Mouse (Mus musculus) heart, postnatal 0 days (tissue): ENCODE results near the gene Tgm1. TPM values are rescaled to one million over a fixed set of nuclear protein-coding genes. Genes with fewer than 3 reads are reported as not detected.
A peak's percentile ranks its signal among the peaks of the same experiment; 100 is the strongest.

ENCODE experiments used
- ATAC-seq: fragments of 200-750 bp; cut with Nextera tagmentation; 2 replicates; pipeline ENCODE4 v1.8.0; 2017; ENCODE audit warnings: low read depth, moderate number of reproducible peaks, moderate library complexity; ENCODE audit not compliant: insufficient read depth
- DNase-seq: peaks from one replicate; pipeline ENCODE4 v3.0.0-alpha.2; 2016; ENCODE audit warnings: low spot score
- H3K27ac ChIP-seq: fragments of 300-500 bp; sonication (generic); 2 replicates; pipeline ENCODE4 v1.5.1; 2014; ENCODE audit warnings: low read depth, mild to moderate bottlenecking
- H3K27me3 ChIP-seq: fragments of 300-500 bp; sonication (generic); 2 replicates; pipeline ENCODE4 v1.6.1; 2014; ENCODE audit warnings: low read length, mixed read lengths; ENCODE audit not compliant: control insufficient read depth, insufficient read depth
- H3K36me3 ChIP-seq: fragments of 300-500 bp; sonication (generic); replicated peaks from 2 replicates; pipeline ENCODE4 v1.6.1; 2014; ENCODE audit warnings: low read length, mixed read lengths; ENCODE audit not compliant: control insufficient read depth, insufficient read depth
- H3K4me1 ChIP-seq: fragments of 300-500 bp; sonication (generic); 2 replicates; pipeline ENCODE4 v1.6.1; 2014; ENCODE audit warnings: antibody characterized with exemption; ENCODE audit not compliant: control insufficient read depth, insufficient read depth
- H3K4me2 ChIP-seq: fragments of 300-500 bp; sonication (generic); 2 replicates; pipeline ENCODE4 v1.6.1; 2014; ENCODE audit warnings: low read depth, mild to moderate bottlenecking, low read length, moderate library complexity
- H3K4me3 ChIP-seq: fragments of 300-500 bp; sonication (generic); 2 replicates; pipeline ENCODE4 v1.5.1; 2014; ENCODE audit warnings: low read depth, low read length
- H3K9ac ChIP-seq: fragments of 300-500 bp; sonication (generic); replicated peaks from 2 replicates; pipeline ENCODE4 v1.6.1; 2014; ENCODE audit warnings: low read depth, low read length, mixed read lengths
- H3K9me3 ChIP-seq: fragments of 300-500 bp; sonication (generic); replicated peaks from 2 replicates; pipeline ENCODE4 v1.6.1; 2016; ENCODE audit warnings: low read length; ENCODE audit not compliant: control insufficient read depth
- CTCF ChIP-seq: IDR thresholded peaks from 2 replicates; pipeline ENCODE4 v1.5.1; 2016; ENCODE audit warnings: antibody characterized with exemption, control low read depth, low read depth
- EP300 ChIP-seq: IDR thresholded peaks from 2 replicates; pipeline ENCODE4 v1.6.1; 2016; ENCODE audit warnings: antibody characterized with exemption, low read depth
- WGBS: fragments of 180-500 bp; shearing (Covaris S2); extraction: QIAGEN DNeasy Blood & Tissue Kit; methylation state at CpG from one replicate; pipeline ENCODE4 v1.1.7; 2014; 5-methylcytosine and 5-hydroxymethylcytosine counted together
- polyA plus RNA-seq: library from polyadenylated mRNA; unstranded; fragments of >200 nt; fragmentation: Nextera tagmentation; extraction: Ambion mirVana; gene quantifications from 2 replicates; pipeline ENCODE4 v1.2.1, GENCODE M21; 2015
- total RNA-seq: library from RNA; depleted of rRNA; stranded (reverse); fragments of >200 nt; gene quantifications from 2 replicates; pipeline ENCODE4 v1.2.3, GENCODE M21; 2014; ENCODE audit warnings: low replicate concordance

The Tgm1 gene
- total and polyA plus RNA-seq, 2 experiments from 2014 or later, result 0.27 to 1.3 TPM

DNA sequence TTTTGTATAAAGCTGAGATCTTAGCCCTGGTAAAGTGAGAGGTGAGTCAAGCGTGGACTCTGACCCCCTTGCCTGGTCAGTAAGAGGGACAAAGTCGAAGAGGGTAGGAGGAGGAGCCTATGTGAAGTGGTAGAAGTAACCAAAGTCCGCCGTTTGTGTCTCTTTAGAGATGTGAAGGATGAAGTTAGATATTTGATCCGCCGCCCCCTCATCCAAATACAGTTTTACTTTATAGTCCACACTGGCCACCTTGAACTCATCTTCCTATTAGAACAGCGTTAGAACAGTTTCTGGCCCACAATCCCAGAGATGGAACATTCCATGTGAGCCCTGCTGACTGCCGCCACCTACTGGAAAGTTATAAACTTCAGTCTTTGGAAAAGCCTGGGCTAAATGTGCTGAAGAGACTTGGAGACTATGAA is 44.6 kb upstream of the Tgm1 start, which contains the start of gene Cideb:
Cideb (minus strand) TSS at position 96 of the 422 bp plus-strand sequence.
- Histone ChIP-seq H3K4me3 (no peak within 1 kb of the TSS), H3K4me2 (peak within 1 kb of the TSS; percentile 32), H3K27me3 (peaks cover 12% of the 10 kb centered on the region), H3K36me3 (peaks cover 27% of the 10 kb centered on the region), H3K27ac (no peak within 1 kb of the TSS), H3K9me3 (no peaks in the 10 kb centered on the region), H3K4me1 (peaks cover 16% of the 10 kb centered on the region; the same call in 1 of the 2 replicates), H3K9ac (no peak within 1 kb of the TSS)
- peak; percentile 73 for DNase-seq
- TF ChIP-seq EP300 (no peak), CTCF (peak; percentile 73)
- 7% methylated on average over 8 of the region's 8 CpGs for WGBS
- 0 out of 2 replicates have a peak, but pooled peaks have one; percentile 14 for ATAC-seq

DNA sequence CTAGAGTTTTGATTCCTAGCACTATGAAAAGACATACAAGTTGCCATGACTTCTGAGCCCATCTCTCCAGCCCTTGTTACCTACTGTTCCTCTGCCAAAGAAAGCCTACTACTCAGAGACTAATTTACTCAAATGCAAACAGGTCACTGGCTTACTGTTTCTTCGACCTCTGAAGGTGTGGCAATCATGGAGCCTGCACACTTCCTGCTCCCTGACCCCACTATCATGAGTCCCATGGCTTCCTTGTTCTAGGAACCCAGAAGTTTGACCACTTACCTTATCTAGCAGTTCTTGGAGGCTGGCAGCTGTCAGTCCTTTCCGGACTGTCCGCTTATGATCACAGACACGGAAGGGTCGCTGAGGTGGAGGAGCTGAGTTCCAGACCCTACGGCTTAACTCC is 43.8 kb upstream of the Tgm1 start:
- no peak for ATAC-seq
- Histone ChIP-seq H3K4me1 (peaks cover 8% of the 10 kb centered on the region; the same call in 1 of the 2 replicates), H3K4me3 (no peak overlapping the region), H3K9me3 (no peaks in the 10 kb centered on the region), H3K36me3 (peaks cover 35% of the 10 kb centered on the region), H3K9ac (no peak overlapping the region), H3K4me2 (0 out of 2 replicates have a peak overlapping the region, but pooled peaks have one; percentile 32), H3K27ac (no peak overlapping the region), H3K27me3 (peaks cover 12% of the 10 kb centered on the region)
- 13% methylated on average over 6 of the region's 6 CpGs for WGBS
- no peak for TF ChIP-seq CTCF
- TF ChIP-seq EP300, result no peak
- no peak for DNase-seq

DNA sequence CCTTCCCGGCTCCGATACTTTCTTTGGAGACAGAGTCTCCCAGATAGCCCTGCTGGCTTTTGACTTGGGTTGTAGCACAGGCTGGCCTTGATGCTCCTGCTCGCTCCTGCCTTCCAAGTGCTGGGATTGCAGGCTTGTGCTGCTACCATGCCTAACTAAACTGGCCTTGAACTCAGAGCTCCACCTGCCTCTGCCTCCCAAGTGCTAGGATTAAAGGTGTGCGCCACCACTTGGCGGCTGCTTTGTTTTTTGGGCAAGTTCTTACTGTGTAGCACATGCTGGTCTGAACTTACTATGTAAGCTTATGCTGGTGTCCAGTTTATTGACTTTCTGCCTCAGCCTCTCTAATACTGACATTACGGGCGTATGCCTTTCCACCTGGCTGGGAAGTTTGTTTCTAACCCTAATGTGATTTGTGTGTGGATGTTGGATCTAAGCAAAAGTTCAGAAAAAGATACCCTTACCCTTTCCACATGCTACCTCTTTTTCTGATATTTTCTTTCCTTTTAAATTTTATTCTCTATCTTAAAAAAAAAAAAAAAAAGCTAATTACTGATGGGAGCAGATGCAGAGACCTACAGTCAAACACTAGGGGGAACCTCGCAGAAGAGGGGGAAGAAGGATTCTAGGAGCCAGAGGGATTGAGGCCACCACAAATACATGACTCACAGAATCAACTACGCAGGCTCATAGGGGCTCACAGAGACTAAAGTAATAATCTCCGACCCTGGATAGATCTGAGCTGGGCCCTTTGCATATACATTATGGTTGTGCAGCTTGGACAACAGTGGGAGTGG is 33.5 kb upstream of the Tgm1 start:
- no peak overlapping the region for H3K9ac ChIP-seq
- H3K4me1 ChIP-seq, result peaks cover 22% of the 10 kb centered on the region
- peaks cover 42% of the 10 kb centered on the region for H3K36me3 ChIP-seq
- TF ChIP-seq CTCF, result no peak
- TF ChIP-seq EP300, result no peak
- ATAC-seq (no peak), DNase-seq (no peak)
- no peak overlapping the region for H3K4me3 ChIP-seq
- H3K27me3 ChIP-seq, result no peaks in the 10 kb centered on the region
- H3K4me2 ChIP-seq, result no peak overlapping the region
- H3K9me3 ChIP-seq, result no peaks in the 10 kb centered on the region
- WGBS, result 91% methylated on average over 10 of the region's 10 CpGs
- no peak overlapping the region for H3K27ac ChIP-seq

DNA sequence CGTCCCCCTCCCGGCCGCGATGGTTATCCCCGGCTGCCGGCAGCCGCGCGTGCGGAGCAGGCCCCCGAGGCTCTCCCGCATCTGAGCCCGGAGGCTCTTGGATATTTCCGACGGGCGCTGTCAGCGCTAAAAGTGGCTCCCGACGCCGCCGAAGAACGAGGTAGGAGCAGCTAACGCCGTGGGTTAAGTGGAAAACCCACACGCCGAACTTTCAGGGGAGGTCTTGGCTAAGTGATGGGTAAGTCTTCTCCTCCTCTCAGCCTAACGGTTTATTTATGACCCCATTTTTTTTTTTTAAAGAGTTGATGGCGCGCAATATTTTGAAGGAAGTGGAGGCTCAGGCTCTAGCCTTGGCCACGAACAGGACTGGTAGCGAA is 32.1 kb upstream of the Tgm1 start:
- Histone ChIP-seq H3K9ac (peak overlapping the region; percentile 80), H3K9me3 (no peaks in the 10 kb centered on the region), H3K4me2 (peak overlapping the region; percentile 89), H3K27me3 (no peaks in the 10 kb centered on the region), H3K4me3 (peak overlapping the region; percentile 86), H3K27ac (peak overlapping the region; percentile 47; the same call in 1 of the 2 replicates), H3K36me3 (peaks cover 41% of the 10 kb centered on the region), H3K4me1 (peaks cover 22% of the 10 kb centered on the region)
- DNase-seq (no peak), ATAC-seq (no peak)
- under 1% methylated on average over 31 of the region's 31 CpGs for WGBS
- no peak for TF ChIP-seq EP300
- TF ChIP-seq CTCF, result no peak

DNA sequence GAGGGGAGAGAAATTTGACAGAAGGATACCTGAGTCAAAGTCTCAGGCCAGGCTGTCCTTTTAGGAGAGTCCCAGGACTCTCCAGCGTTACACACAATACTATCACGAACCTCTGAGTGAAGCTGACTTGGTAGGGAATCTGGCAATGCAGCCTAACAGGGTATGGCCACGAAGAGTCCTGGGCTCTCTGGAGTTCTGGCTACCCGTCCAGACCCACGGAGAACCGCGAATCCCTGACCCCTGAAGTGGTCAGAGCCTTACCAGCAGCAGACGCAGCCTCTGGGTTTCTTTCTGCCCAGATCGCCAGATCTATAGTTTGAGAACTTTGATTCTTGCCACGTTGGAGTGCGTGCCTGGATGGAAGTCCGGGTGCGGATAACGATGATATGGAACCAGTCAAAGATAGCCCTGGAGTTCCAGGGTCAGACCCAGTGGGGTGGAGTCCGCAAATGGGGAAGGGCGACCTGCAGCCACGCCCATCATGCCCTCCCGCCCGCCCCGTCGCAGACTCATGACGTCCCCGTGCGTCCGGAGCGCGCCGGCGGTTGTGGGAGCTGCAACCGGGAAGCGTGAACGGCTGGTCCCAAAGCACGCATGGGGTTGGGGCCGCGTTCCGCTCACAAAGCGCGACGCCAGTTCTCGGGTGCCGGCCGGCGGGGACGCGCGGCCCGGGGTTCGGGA is 31.6 kb upstream of the Tgm1 start, which contains the start of the genes Dhrs1 and Nop9:
Dhrs1 (minus strand) TSS at position 511 of the 681 bp plus-strand sequence.
Nop9 (plus strand) TSS at position 514 of the 681 bp plus-strand sequence.
- H3K4me2 ChIP-seq, result peak within 1 kb of the TSS; percentile 89
- DNase-seq, result peak; percentile 84
- no peaks in the 10 kb centered on the region for H3K27me3 ChIP-seq
- H3K4me3 ChIP-seq, result peak within 1 kb of the TSS; percentile 86
- peak; percentile 89 for ATAC-seq
- TF ChIP-seq CTCF (no peak), EP300 (no peak)
- no peaks in the 10 kb centered on the region for H3K9me3 ChIP-seq
- H3K9ac ChIP-seq, result peak within 1 kb of the TSS; percentile 80
- 1% methylated on average over 47 of the region's 48 CpGs for WGBS
- H3K4me1 ChIP-seq, result peaks cover 22% of the 10 kb centered on the region
- peaks cover 41% of the 10 kb centered on the region for H3K36me3 ChIP-seq
- H3K27ac ChIP-seq, result peak within 1 kb of the TSS; percentile 54; the same call in 1 of the 2 replicates
